Mouse (Mus musculus) midbrain, postnatal 0 days (tissue): ENCODE measurements at regions not wholly inside any gene's neighbourhood (a gene's known extent, or its start where the extent isn't known, plus 50 kb on each side); places are given as distances from the start of the nearest gene placed in this dataset.

Experiments
- ATAC-seq: fragments of 200-750 bp; cut with Nextera tagmentation; 2 replicates; pipeline ENCODE4 v1.8.0; 2017; ENCODE audit warnings: moderate number of reproducible peaks, mild to moderate bottlenecking, moderate TSS enrichment, moderate library complexity; ENCODE audit not compliant: low FRiP score
- DNase-seq: peaks from one replicate; pipeline ENCODE4 v3.0.0-alpha.2; 2015; ENCODE audit warnings: low spot score
- H3K27ac ChIP-seq: fragments of 300-500 bp; sonication (generic); 2 replicates; pipeline ENCODE4 v1.5.1; 2014; ENCODE audit warnings: low read depth, mild to moderate bottlenecking, low read length, mixed read lengths
- H3K27me3 ChIP-seq: fragments of 300-500 bp; sonication (generic); 2 replicates; pipeline ENCODE4 v1.6.1; 2014; ENCODE audit warnings: low read length, control low read depth, mixed read lengths; ENCODE audit not compliant: insufficient read depth
- H3K36me3 ChIP-seq: fragments of 300-500 bp; sonication (generic); 2 replicates; pipeline ENCODE4 v1.6.1; 2014; ENCODE audit warnings: low read length, control low read depth, mixed read lengths; ENCODE audit not compliant: insufficient read depth
- H3K4me1 ChIP-seq: fragments of 300-500 bp; sonication (generic); 2 replicates; pipeline ENCODE4 v1.6.1; 2014; ENCODE audit warnings: mild to moderate bottlenecking, control low read depth, antibody characterized with exemption, low read length, mixed read lengths; ENCODE audit not compliant: insufficient read depth
- H3K4me2 ChIP-seq: fragments of 300-500 bp; sonication (generic); 2 replicates; pipeline ENCODE4 v1.6.1; 2014; ENCODE audit warnings: low read depth, mild to moderate bottlenecking, low read length, mixed read lengths; ENCODE audit not compliant: poor library complexity, severe bottlenecking
- H3K4me3 ChIP-seq: fragments of 300-500 bp; sonication (generic); 2 replicates; pipeline ENCODE4 v1.5.1; 2014; ENCODE audit warnings: low read depth, mild to moderate bottlenecking, low read length, moderate library complexity
- H3K9ac ChIP-seq: fragments of 300-500 bp; sonication (generic); replicated peaks from 2 replicates; pipeline ENCODE4 v1.6.1; 2014; ENCODE audit warnings: mild to moderate bottlenecking, low read length, moderate library complexity, mixed read lengths; ENCODE audit not compliant: poor library complexity, severe bottlenecking
- H3K9me3 ChIP-seq: fragments of 300-500 bp; sonication (generic); 2 replicates; pipeline ENCODE4 v1.6.1; 2016; ENCODE audit warnings: low read length, control low read depth
- CTCF ChIP-seq: IDR thresholded peaks from 2 replicates; pipeline ENCODE4 v1.5.1; 2016; ENCODE audit warnings: antibody characterized with exemption, mild to moderate bottlenecking
- WGBS: fragments of 180-500 bp; shearing (Covaris S2); extraction: QIAGEN DNeasy Blood & Tissue Kit; methylation state at CpG from one replicate; pipeline ENCODE4 v1.1.7; 2014; 5-methylcytosine and 5-hydroxymethylcytosine counted together

DNA sequence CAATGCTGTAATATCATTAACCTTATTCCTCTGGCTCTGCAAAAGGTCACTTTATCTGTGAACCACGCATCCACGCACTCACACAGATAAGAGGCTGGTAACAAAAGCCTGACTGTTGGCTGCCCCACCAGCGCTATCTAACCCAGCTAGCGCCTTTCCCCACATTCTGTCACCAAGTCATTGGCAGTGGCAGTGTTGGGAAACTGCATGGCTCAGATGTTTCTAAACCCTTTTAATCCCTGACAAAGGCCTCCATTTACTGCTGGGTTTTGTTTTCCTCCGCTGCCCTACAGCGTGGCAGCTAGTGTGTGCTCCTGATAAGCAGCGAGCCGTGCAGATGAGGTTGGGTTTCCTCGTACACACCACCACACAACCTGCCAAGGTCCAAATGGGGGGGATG, 55.7 kb downstream of the Id4 start:
- no peak overlapping the region for H3K4me2 ChIP-seq
- peak; percentile 42 for DNase-seq
- 20% methylated on average over 9 of the region's 9 CpGs for WGBS

DNA sequence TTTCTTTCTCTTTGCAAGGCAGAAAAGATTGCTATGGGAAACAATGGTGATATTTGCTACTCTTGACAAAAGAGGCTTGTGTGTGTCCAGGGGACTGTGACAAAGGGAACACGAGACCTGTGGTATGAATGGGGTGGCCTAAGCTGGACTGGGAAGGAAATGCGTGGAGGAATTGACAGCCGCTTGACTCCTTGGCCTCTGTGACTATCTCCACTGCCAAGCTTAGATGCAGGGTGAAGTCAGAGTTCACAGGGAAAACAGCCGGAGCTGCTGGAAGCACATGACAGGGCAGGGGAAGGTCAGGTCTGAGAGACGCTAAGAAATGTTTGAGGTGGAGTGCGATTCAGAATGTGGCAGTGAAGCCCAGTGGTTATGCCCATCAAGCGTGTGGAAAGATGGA, 56.4 kb downstream of the Id4 start:
- no peak for DNase-seq
- 0 out of 2 replicates have a peak, but pooled peaks cover 3% of the 10 kb centered on the region for H3K4me1 ChIP-seq
- no peaks in the 10 kb centered on the region for H3K9me3 ChIP-seq
- WGBS = 25% methylated on average over 7 of the region's 7 CpGs
- H3K36me3 ChIP-seq = no peaks in the 10 kb centered on the region
- H3K4me2 ChIP-seq = no peak overlapping the region
- TF ChIP-seq CTCF = no peak
- no peak overlapping the region for H3K4me3 ChIP-seq
- H3K27me3 ChIP-seq = no peaks in the 10 kb centered on the region
- H3K9ac ChIP-seq = no peak overlapping the region
- ATAC-seq = no peak
- no peak overlapping the region for H3K27ac ChIP-seq

More for the DNA sequence above, 55.7 kb downstream of the Id4 start:
- H3K9ac ChIP-seq = no peak overlapping the region
- no peaks in the 10 kb centered on the region for H3K27me3 ChIP-seq
- 0 out of 2 replicates have a peak, but pooled peaks cover 3% of the 10 kb centered on the region for H3K4me1 ChIP-seq
- TF ChIP-seq CTCF = no peak
- H3K4me3 ChIP-seq = no peak overlapping the region
- no peak for ATAC-seq
- no peaks in the 10 kb centered on the region for H3K9me3 ChIP-seq
- H3K36me3 ChIP-seq = no peaks in the 10 kb centered on the region
- no peak overlapping the region for H3K27ac ChIP-seq

DNA sequence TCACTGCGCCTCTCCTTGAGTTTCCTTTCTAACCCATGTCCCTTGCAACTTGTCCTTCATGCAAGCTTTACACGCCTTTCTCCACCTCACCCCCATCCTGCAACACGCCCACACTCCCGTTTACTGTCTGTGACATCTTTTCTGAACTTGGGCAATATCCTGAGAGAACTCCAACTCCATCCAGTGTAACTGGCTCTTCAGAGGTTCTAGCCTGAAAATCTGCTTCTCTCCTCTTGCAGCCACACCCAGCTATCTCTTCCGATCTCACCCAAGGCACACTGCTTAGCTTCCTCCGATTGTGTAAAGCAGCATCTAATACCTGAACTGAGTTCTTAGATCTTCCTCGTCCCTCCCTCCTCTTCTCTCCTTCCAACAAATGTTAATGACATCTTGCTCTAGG, 58.0 kb downstream of the Id4 start:
- Histone ChIP-seq H3K36me3 (no peaks in the 10 kb centered on the region), H3K9me3 (no peaks in the 10 kb centered on the region), H3K4me2 (no peak overlapping the region), H3K9ac (no peak overlapping the region), H3K27ac (no peak overlapping the region), H3K4me3 (no peak overlapping the region), H3K27me3 (no peaks in the 10 kb centered on the region), H3K4me1 (0 out of 2 replicates have a peak, but pooled peaks cover 3% of the 10 kb centered on the region)
- ATAC-seq (no peak), DNase-seq (no peak)
- no peak for TF ChIP-seq CTCF
- 88% methylated on average over 7 of the region's 7 CpGs for WGBS

DNA sequence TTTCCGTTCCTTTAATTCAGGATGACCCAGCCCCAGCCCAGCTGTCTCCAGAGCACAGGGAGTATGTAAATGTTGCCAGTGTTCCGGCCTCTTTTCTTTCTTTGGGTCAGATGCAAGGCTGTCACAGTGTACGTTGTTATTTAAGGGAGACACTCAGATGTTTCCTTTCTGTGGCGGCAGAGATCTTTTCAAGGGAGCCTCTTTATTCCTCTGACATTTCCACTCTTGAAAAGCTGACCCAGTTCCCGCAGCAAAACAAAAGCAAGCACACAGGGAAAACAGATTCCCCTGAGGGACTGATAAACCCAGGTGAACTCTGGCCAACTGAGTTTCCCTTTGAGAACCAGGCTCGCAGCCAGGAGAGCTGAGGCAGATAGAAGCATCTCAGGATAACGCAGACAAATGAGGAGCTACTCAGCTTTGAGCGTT, 63.3 kb downstream of the Id4 start:
- H3K27me3 ChIP-seq = no peaks in the 10 kb centered on the region
- H3K4me1 ChIP-seq = 0 out of 2 replicates have a peak, but pooled peaks cover 7% of the 10 kb centered on the region
- WGBS = 5% methylated on average over 8 of the region's 8 CpGs
- TF ChIP-seq CTCF = no peak
- no peak overlapping the region; the same call in 1 of the 2 replicates for H3K27ac ChIP-seq
- no peak overlapping the region for H3K4me2 ChIP-seq
- no peaks in the 10 kb centered on the region for H3K9me3 ChIP-seq
- DNase-seq (peak; percentile 61), ATAC-seq (peak; percentile 63; the same call in 1 of the 2 replicates)
- no peak overlapping the region for H3K9ac ChIP-seq
- no peak overlapping the region for H3K4me3 ChIP-seq
- no peaks in the 10 kb centered on the region for H3K36me3 ChIP-seq

DNA sequence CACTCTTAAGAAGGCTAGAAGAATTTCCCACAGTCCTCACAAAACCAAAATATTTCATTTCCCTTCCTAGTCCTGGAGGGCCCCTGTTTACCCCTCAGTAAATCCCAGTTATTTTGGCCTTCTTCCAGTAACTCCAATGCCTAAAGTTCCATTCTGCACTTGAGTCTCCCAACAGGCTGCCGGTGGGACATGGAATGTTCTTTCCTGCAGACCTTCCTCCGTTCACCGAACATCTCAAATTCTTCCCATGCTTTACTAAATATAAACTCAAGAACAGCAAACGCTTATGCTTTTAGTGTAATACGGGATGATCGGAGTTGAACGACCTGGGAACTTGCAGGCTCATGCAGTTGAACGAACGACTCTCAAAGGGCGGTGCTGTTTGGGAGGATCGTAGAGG, 69.6 kb downstream of the Id4 start:
- WGBS = 88% methylated on average over 11 of the region's 11 CpGs
- Histone ChIP-seq H3K4me3 (no peak overlapping the region), H3K27ac (no peak overlapping the region), H3K27me3 (no peaks in the 10 kb centered on the region), H3K4me2 (no peak overlapping the region), H3K4me1 (no peaks in the 10 kb centered on the region), H3K9ac (no peak overlapping the region), H3K9me3 (no peaks in the 10 kb centered on the region), H3K36me3 (no peaks in the 10 kb centered on the region)
- no peak for DNase-seq
- TF ChIP-seq CTCF = no peak
- no peak for ATAC-seq

DNA sequence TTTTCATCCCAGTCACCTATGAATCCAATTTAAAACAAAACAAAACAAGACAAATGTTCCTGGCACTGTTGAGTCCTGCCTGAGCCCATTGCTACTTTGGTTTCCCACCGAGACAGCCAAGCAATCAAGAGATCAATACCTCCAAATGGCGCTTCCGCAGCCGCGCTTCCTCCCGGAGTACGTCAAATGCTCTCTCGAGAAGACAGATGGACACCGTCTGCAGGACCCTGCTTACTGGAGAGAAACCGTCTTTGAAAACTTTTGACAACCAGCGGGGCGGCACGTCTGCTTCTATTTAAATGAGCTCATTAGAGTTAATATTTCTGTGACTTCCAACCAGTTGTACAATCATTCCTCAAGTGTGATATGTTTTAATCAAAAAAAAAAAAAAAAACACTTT, 75.1 kb downstream of the Id4 start:
- no peak overlapping the region for H3K9ac ChIP-seq
- no peak for ATAC-seq
- no peak for DNase-seq
- H3K27ac ChIP-seq = no peak overlapping the region
- WGBS = 81% methylated on average over 13 of the region's 13 CpGs
- no peak overlapping the region for H3K4me3 ChIP-seq
- no peaks in the 10 kb centered on the region for H3K9me3 ChIP-seq
- H3K27me3 ChIP-seq = no peaks in the 10 kb centered on the region
- TF ChIP-seq CTCF = no peak
- no peak overlapping the region for H3K4me2 ChIP-seq
- H3K4me1 ChIP-seq = no peaks in the 10 kb centered on the region
- no peaks in the 10 kb centered on the region for H3K36me3 ChIP-seq
